Mouse (Mus musculus): ENCODE data around the gene Ergic1. TPM values are rescaled to one million over a fixed set of nuclear protein-coding genes. Genes with fewer than 3 reads are reported as not detected.

The Ergic1 gene
- polyA plus RNA-seq, 1 experiment from 2014 or later = 91.2 TPM

- 55% methylated on average over 7 of the region's 7 CpGs for WGBS
- H3K9ac ChIP-seq (ENCODE audit: low read depth, low read length) = no peak overlapping the region
- H3K27ac ChIP-seq (ENCODE audit: low read length) = 0 out of 2 replicates have a peak overlapping the region, but pooled peaks have one; percentile 31
- H3K4me1 ChIP-seq (ENCODE audit: control insufficient read depth, insufficient read depth, low read length) = 0 out of 2 replicates have a peak, but pooled peaks cover 2% of the 10 kb centered on the region
- no peak for ATAC-seq
- no peaks in the 10 kb centered on the region for H3K27me3 ChIP-seq (replicated peaks; ENCODE audit: control insufficient read depth, insufficient read depth, low read length)
- no peak overlapping the region for H3K4me2 ChIP-seq (ENCODE audit: low read depth, low read length)
- H3K4me3 ChIP-seq (ENCODE audit: low read length) = no peak overlapping the region
- H3K9me3 ChIP-seq (ENCODE audit: control insufficient read depth, low read length) = no peaks in the 10 kb centered on the region
- H3K36me3 ChIP-seq (ENCODE audit: control insufficient read depth, insufficient read depth, low read length) = no peaks in the 10 kb centered on the region
These were observed 50.0 kb downstream of the Ergic1 start for GRCm38 (mm10) chr17:26611328-26611727.

- Histone ChIP-seq H3K4me2 (ENCODE audit: low read depth, low read length) (no peak overlapping the region), H3K9ac (ENCODE audit: low read depth, low read length) (no peak overlapping the region), H3K27ac (ENCODE audit: low read length) (0 out of 2 replicates have a peak overlapping the region, but pooled peaks have one; percentile 31), H3K27me3 (replicated peaks; ENCODE audit: control insufficient read depth, insufficient read depth, low read length) (no peaks in the 10 kb centered on the region), H3K9me3 (ENCODE audit: control insufficient read depth, low read length) (no peaks in the 10 kb centered on the region), H3K4me1 (ENCODE audit: control insufficient read depth, insufficient read depth, low read length) (0 out of 2 replicates have a peak, but pooled peaks cover 3% of the 10 kb centered on the region), H3K36me3 (ENCODE audit: control insufficient read depth, insufficient read depth, low read length) (no peaks in the 10 kb centered on the region), H3K4me3 (ENCODE audit: low read length) (no peak overlapping the region)
- 75% methylated on average over 4 of the region's 4 CpGs for WGBS
- no peak for ATAC-seq
These were observed 50.6 kb downstream of the Ergic1 start for GRCm38 (mm10) chr17:26611918-26612317.

GRCm38 (mm10) chr17:26614286-26614685 lies 53.0 kb downstream of the Ergic1 start:
- Histone ChIP-seq H3K27me3 (replicated peaks; ENCODE audit: control insufficient read depth, insufficient read depth, low read length) (no peaks in the 10 kb centered on the region), H3K36me3 (ENCODE audit: control insufficient read depth, insufficient read depth, low read length) (no peaks in the 10 kb centered on the region), H3K9ac (ENCODE audit: low read depth, low read length) (no peak overlapping the region), H3K4me1 (ENCODE audit: control insufficient read depth, insufficient read depth, low read length) (peaks cover 7% of the 10 kb centered on the region; the same call in 1 of the 2 replicates), H3K4me2 (ENCODE audit: low read depth, low read length) (no peak overlapping the region), H3K9me3 (ENCODE audit: control insufficient read depth, low read length) (no peaks in the 10 kb centered on the region), H3K4me3 (ENCODE audit: low read length) (no peak overlapping the region), H3K27ac (ENCODE audit: low read length) (no peak overlapping the region)
- no peak for ATAC-seq
- 79% methylated on average over 6 of the region's 6 CpGs for WGBS

GRCm38 (mm10) chr17:26614708-26615486 lies 53.6 kb downstream of the Ergic1 start:
- no peaks in the 10 kb centered on the region for H3K27me3 ChIP-seq (replicated peaks; ENCODE audit: control insufficient read depth, insufficient read depth, low read length)
- H3K9ac ChIP-seq (ENCODE audit: low read depth, low read length) = no peak overlapping the region
- H3K36me3 ChIP-seq (ENCODE audit: control insufficient read depth, insufficient read depth, low read length) = peaks cover 2% of the 10 kb centered on the region; the same call in 1 of the 2 replicates
- no peak overlapping the region for H3K4me2 ChIP-seq (ENCODE audit: low read depth, low read length)
- no peak overlapping the region for H3K4me3 ChIP-seq (ENCODE audit: low read length)
- no peak for ATAC-seq
- no peaks in the 10 kb centered on the region for H3K9me3 ChIP-seq (ENCODE audit: control insufficient read depth, low read length)
- WGBS = 78% methylated on average over 9 of the region's 9 CpGs
- no peak overlapping the region for H3K27ac ChIP-seq (ENCODE audit: low read length)
- peaks cover 7% of the 10 kb centered on the region; the same call in 1 of the 2 replicates for H3K4me1 ChIP-seq (ENCODE audit: control insufficient read depth, insufficient read depth, low read length)

- Histone ChIP-seq H3K27ac (ENCODE audit: low read length) (peak overlapping the region; percentile 61), H3K4me3 (ENCODE audit: low read length) (no peak overlapping the region), H3K4me2 (ENCODE audit: low read depth, low read length) (no peak overlapping the region), H3K9ac (ENCODE audit: low read depth, low read length) (no peak overlapping the region), H3K36me3 (ENCODE audit: control insufficient read depth, insufficient read depth, low read length) (peaks cover 2% of the 10 kb centered on the region; the same call in 1 of the 2 replicates), H3K9me3 (ENCODE audit: control insufficient read depth, low read length) (no peaks in the 10 kb centered on the region), H3K27me3 (replicated peaks; ENCODE audit: control insufficient read depth, insufficient read depth, low read length) (no peaks in the 10 kb centered on the region), H3K4me1 (ENCODE audit: control insufficient read depth, insufficient read depth, low read length) (peaks cover 7% of the 10 kb centered on the region; the same call in 1 of the 2 replicates)
- WGBS = 67% methylated on average over 2 of the region's 2 CpGs
- peak; percentile 99 for ATAC-seq
These were observed 55.4 kb downstream of the Ergic1 start for GRCm38 (mm10) chr17:26616696-26617095.

- H3K27ac ChIP-seq (ENCODE audit: low read length) = no peak overlapping the region
- H3K9me3 ChIP-seq (ENCODE audit: control insufficient read depth, low read length) = no peaks in the 10 kb centered on the region
- 80% methylated on average over 5 of the region's 5 CpGs for WGBS
- H3K4me2 ChIP-seq (ENCODE audit: low read depth, low read length) = no peak overlapping the region
- no peak overlapping the region for H3K4me3 ChIP-seq (ENCODE audit: low read length)
- no peak overlapping the region for H3K9ac ChIP-seq (ENCODE audit: low read depth, low read length)
- peaks cover 2% of the 10 kb centered on the region; the same call in 1 of the 2 replicates for H3K36me3 ChIP-seq (ENCODE audit: control insufficient read depth, insufficient read depth, low read length)
- H3K4me1 ChIP-seq (ENCODE audit: control insufficient read depth, insufficient read depth, low read length) = peaks cover 7% of the 10 kb centered on the region; the same call in 1 of the 2 replicates
- no peaks in the 10 kb centered on the region for H3K27me3 ChIP-seq (replicated peaks; ENCODE audit: control insufficient read depth, insufficient read depth, low read length)
- no peak for ATAC-seq
These were observed 57.2 kb downstream of the Ergic1 start for GRCm38 (mm10) chr17:26618498-26618897.

GRCm38 (mm10) chr17:26619577-26619976 lies 58.3 kb downstream of the Ergic1 start:
- no peak for ATAC-seq
- no peak overlapping the region for H3K4me3 ChIP-seq (ENCODE audit: low read length)
- H3K27ac ChIP-seq (ENCODE audit: low read length) = no peak overlapping the region
- WGBS = 86% methylated on average over 6 of the region's 6 CpGs
- H3K4me2 ChIP-seq (ENCODE audit: low read depth, low read length) = no peak overlapping the region
- no peaks in the 10 kb centered on the region for H3K9me3 ChIP-seq (ENCODE audit: control insufficient read depth, low read length)
- peaks cover 9% of the 10 kb centered on the region for H3K36me3 ChIP-seq (ENCODE audit: control insufficient read depth, insufficient read depth, low read length)
- no peaks in the 10 kb centered on the region for H3K27me3 ChIP-seq (replicated peaks; ENCODE audit: control insufficient read depth, insufficient read depth, low read length)
- peaks cover 7% of the 10 kb centered on the region; the same call in 1 of the 2 replicates for H3K4me1 ChIP-seq (ENCODE audit: control insufficient read depth, insufficient read depth, low read length)
- no peak overlapping the region for H3K9ac ChIP-seq (ENCODE audit: low read depth, low read length)

GRCm38 (mm10) chr17:26620292-26620691 lies 59.0 kb downstream of the Ergic1 start:
- ATAC-seq = no peak
- no peak overlapping the region for H3K9ac ChIP-seq (ENCODE audit: low read depth, low read length)
- H3K27me3 ChIP-seq (replicated peaks; ENCODE audit: control insufficient read depth, insufficient read depth, low read length) = no peaks in the 10 kb centered on the region
- no peak overlapping the region for H3K4me2 ChIP-seq (ENCODE audit: low read depth, low read length)
- no peaks in the 10 kb centered on the region for H3K9me3 ChIP-seq (ENCODE audit: control insufficient read depth, low read length)
- peaks cover 11% of the 10 kb centered on the region for H3K36me3 ChIP-seq (ENCODE audit: control insufficient read depth, insufficient read depth, low read length)
- peaks cover 7% of the 10 kb centered on the region; the same call in 1 of the 2 replicates for H3K4me1 ChIP-seq (ENCODE audit: control insufficient read depth, insufficient read depth, low read length)
- H3K27ac ChIP-seq (ENCODE audit: low read length) = no peak overlapping the region
- H3K4me3 ChIP-seq (ENCODE audit: low read length) = no peak overlapping the region
- WGBS = 92% methylated on average over 6 of the region's 6 CpGs

GRCm38 (mm10) chr17:26620786-26621766 lies 59.8 kb downstream of the Ergic1 start:
- no peak overlapping the region for H3K9ac ChIP-seq (ENCODE audit: low read depth, low read length)
- H3K9me3 ChIP-seq (ENCODE audit: control insufficient read depth, low read length) = no peaks in the 10 kb centered on the region
- H3K4me2 ChIP-seq (ENCODE audit: low read depth, low read length) = no peak overlapping the region
- peaks cover 7% of the 10 kb centered on the region; the same call in 1 of the 2 replicates for H3K4me1 ChIP-seq (ENCODE audit: control insufficient read depth, insufficient read depth, low read length)
- H3K36me3 ChIP-seq (ENCODE audit: control insufficient read depth, insufficient read depth, low read length) = peaks cover 11% of the 10 kb centered on the region
- H3K27me3 ChIP-seq (replicated peaks; ENCODE audit: control insufficient read depth, insufficient read depth, low read length) = no peaks in the 10 kb centered on the region
- no peak for ATAC-seq
- no peak overlapping the region for H3K4me3 ChIP-seq (ENCODE audit: low read length)
- WGBS = 76% methylated on average over 17 of the region's 17 CpGs
- H3K27ac ChIP-seq (ENCODE audit: low read length) = no peak overlapping the region

All from intestine, embryonic 16.5 days (tissue).